Mouse (Mus musculus): ENCODE measurements at regions not wholly inside any gene's neighbourhood (a gene's known extent, or its start where the extent isn't known, plus 50 kb on each side); places are given as distances from the start of the nearest gene placed in this dataset.

- no peak for DNase-seq
These were observed 181.3 kb downstream of the Gm19935 start for GRCm38 (mm10) chr8:90635766-90636492.

GRCm38 (mm10) chr8:90630796-90631195 lies 186.4 kb downstream of the Gm19935 start:
- DNase-seq: peak; percentile 8

GRCm38 (mm10) chr8:90608410-90608809 lies 208.8 kb downstream of the Gm19935 start:
- no peak for DNase-seq

GRCm38 (mm10) chr8:90600946-90601695 lies 216.1 kb downstream of the Gm19935 start:
- DNase-seq: no peak

- no peak for DNase-seq
These were observed 219.8 kb downstream of the Gm19935 start for GRCm38 (mm10) chr8:90597376-90597775.

GRCm38 (mm10) chr8:90579426-90579825 lies 231.3 kb upstream of the Tox3 start:
- DNase-seq: no peak

GRCm38 (mm10) chr8:90576976-90577375 lies 228.8 kb upstream of the Tox3 start:
- no peak for DNase-seq

- no peak for DNase-seq
These were observed 226.5 kb upstream of the Tox3 start for GRCm38 (mm10) chr8:90574676-90575075.

GRCm38 (mm10) chr8:90556079-90556427 lies 207.9 kb upstream of the Tox3 start:
- DNase-seq: no peak

GRCm38 (mm10) chr8:90555415-90556078 lies 207.4 kb upstream of the Tox3 start:
- DNase-seq: no peak

GRCm38 (mm10) chr8:90547276-90547675 lies 199.1 kb upstream of the Tox3 start:
- no peak for DNase-seq

- peak; percentile 44 for DNase-seq
These were observed 194.5 kb upstream of the Tox3 start for GRCm38 (mm10) chr8:90542619-90543018.

- no peak for DNase-seq
These were observed 188.1 kb upstream of the Tox3 start for GRCm38 (mm10) chr8:90536196-90536640.

- DNase-seq: peak; percentile 11
These were observed 187.5 kb upstream of the Tox3 start for GRCm38 (mm10) chr8:90535515-90536156.

- no peak for DNase-seq
These were observed 173.2 kb upstream of the Tox3 start for GRCm38 (mm10) chr8:90521393-90521792.

GRCm38 (mm10) chr8:90520186-90520585 lies 172.0 kb upstream of the Tox3 start:
- DNase-seq: no peak

GRCm38 (mm10) chr8:90519567-90519966 lies 171.4 kb upstream of the Tox3 start:
- no peak for DNase-seq

- DNase-seq: no peak
These were observed 166.0 kb upstream of the Tox3 start for GRCm38 (mm10) chr8:90514191-90514590.

GRCm38 (mm10) chr8:90513601-90514000 lies 165.5 kb upstream of the Tox3 start:
- DNase-seq: no peak

- no peak for DNase-seq
These were observed 165.0 kb upstream of the Tox3 start for GRCm38 (mm10) chr8:90513102-90513501.

- no peak for DNase-seq
These were observed 164.5 kb upstream of the Tox3 start for GRCm38 (mm10) chr8:90512594-90512993.

GRCm38 (mm10) chr8:90504521-90504920 lies 156.4 kb upstream of the Tox3 start:
- peak; percentile 49 for DNase-seq

GRCm38 (mm10) chr8:90503306-90503705 lies 155.2 kb upstream of the Tox3 start:
- peak; percentile 65 for DNase-seq

Measured in right cerebral cortex, adult 18-20 months (tissue).